Mouse (Mus musculus) retina, postnatal 7 days (tissue): ENCODE measurements around the gene Ror1.

Source experiments
- DNase-seq: peaks from one replicate; pipeline ENCODE4 v3.0.0-alpha.2; 2012; ENCODE audit warnings: low read depth, low spot score

The Ror1 gene

GRCm38 (mm10) chr4:100488447-100488846 lies 392.9 kb downstream of the Ror1 start:
- DNase-seq = no peak
